Mouse (Mus musculus): ENCODE data around the gene Kpna2.

- TF ChIP-seq CTCF (IDR thresholded peaks at IDR 0.05; ENCODE audit: insufficient read depth, low read depth, low read length) (no peak), POLR2A (IDR thresholded peaks at IDR 0.05; ENCODE audit: insufficient read depth, low read depth, low read length) (no peak)
These were observed 23.7 kb downstream of the Kpna2 start for GRCm38 (mm10) chr11:106975419-106976177.

Data from olfactory bulb, adult 2 months (tissue).